Mouse (Mus musculus) embryonic facial prominence, embryonic 13.5 days (tissue): ENCODE measurements around the gene Trpm2. TPM values are rescaled to one million over a fixed set of nuclear protein-coding genes. Genes with fewer than 3 reads are reported as not detected.
A peak's percentile ranks its signal among the peaks of the same experiment; 100 is the strongest.
"Not testable (repeated sequence)": the region's sequence is repeated elsewhere in the genome, so short reads cannot be mapped to it uniquely, and the experiment has no call there.

Source experiments
- ATAC-seq: fragments of 200-750 bp; cut with Nextera tagmentation; 2 replicates; pipeline ENCODE4 v1.8.0; 2017; ENCODE audit warnings: low read depth; ENCODE audit not compliant: insufficient number of reproducible peaks, insufficient read depth, low FRiP score, low TSS enrichment
- H3K27ac ChIP-seq: fragments of 300-500 bp; sonication (generic); 2 replicates; pipeline ENCODE4 v1.5.1; 2015; ENCODE audit warnings: moderate library complexity, mild to moderate bottlenecking, inconsistent platforms
- H3K27me3 ChIP-seq: fragments of 300-500 bp; sonication (generic); 2 replicates; pipeline ENCODE4 v1.6.1; 2015; ENCODE audit warnings: mild to moderate bottlenecking, inconsistent platforms
- H3K36me3 ChIP-seq: fragments of 300-500 bp; sonication (generic); 2 replicates; pipeline ENCODE4 v1.6.1; 2015; ENCODE audit warnings: mild to moderate bottlenecking, inconsistent platforms
- H3K4me1 ChIP-seq: fragments of 300-500 bp; sonication (generic); 2 replicates; pipeline ENCODE4 v1.6.1; 2015; ENCODE audit warnings: inconsistent platforms
- H3K4me2 ChIP-seq: fragments of 300-500 bp; sonication (generic); 2 replicates; pipeline ENCODE4 v1.6.1; 2015; ENCODE audit warnings: moderate library complexity, mild to moderate bottlenecking, inconsistent platforms
- H3K4me3 ChIP-seq: fragments of 300-500 bp; sonication (generic); 2 replicates; pipeline ENCODE4 v1.5.1; 2015; ENCODE audit warnings: mild to moderate bottlenecking, inconsistent platforms
- H3K9ac ChIP-seq: fragments of 300-500 bp; sonication (generic); 2 replicates; pipeline ENCODE4 v1.6.1; 2015; ENCODE audit warnings: mild to moderate bottlenecking, inconsistent platforms
- H3K9me3 ChIP-seq: fragments of 300-500 bp; sonication (generic); 2 replicates; pipeline ENCODE4 v1.6.1; 2016; ENCODE audit warnings: inconsistent platforms
- WGBS: fragments of 180-500 bp; shearing (Covaris S2); methylation state at CpG from one replicate; pipeline ENCODE4 v1.1.7; 2015; ENCODE audit warnings: mixed read lengths; 5-methylcytosine and 5-hydroxymethylcytosine counted together
- polyA plus RNA-seq: library from polyadenylated mRNA; unstranded; fragments of >200 nt; fragmentation: Nextera tagmentation; extraction: Ambion mirVana; gene quantifications from 2 replicates; pipeline ENCODE4 v1.2.1, GENCODE M21; 2015

Gene Trpm2
- polyA plus RNA-seq, 1 experiment from 2014 or later = 0.21 TPM

GRCm38 (mm10) chr10:77976458-77977150 lies 6.2 kb upstream of the Trpm2 start:
- WGBS = 62% methylated on average over 8 of the region's 8 CpGs
- Histone ChIP-seq H3K4me2 (no peak overlapping the region), H3K27ac (no peak overlapping the region)

GRCm38 (mm10) chr10:77975653-77976052 lies 5.3 kb upstream of the Trpm2 start:
- H3K36me3 ChIP-seq = 0 out of 2 replicates have a peak, but pooled peaks cover 8% of the 10 kb centered on the region
- no peak overlapping the region for H3K9ac ChIP-seq
- ATAC-seq = no peak
- H3K9me3 ChIP-seq = no peaks in the 10 kb centered on the region
- H3K4me2 ChIP-seq = no peak overlapping the region
- H3K4me1 ChIP-seq = peaks cover 16% of the 10 kb centered on the region
- no peak overlapping the region for H3K27ac ChIP-seq
- no peaks in the 10 kb centered on the region for H3K27me3 ChIP-seq
- no peak overlapping the region for H3K4me3 ChIP-seq
- WGBS = 61% methylated on average over 4 of the region's 4 CpGs

More at GRCm38 (mm10) chr10:77976458-77977150, 6.2 kb upstream of the Trpm2 start:
- H3K4me1 ChIP-seq = peaks cover 16% of the 10 kb centered on the region
- no peaks in the 10 kb centered on the region for H3K9me3 ChIP-seq
- ATAC-seq = no peak
- peaks cover 14% of the 10 kb centered on the region; the same call in 1 of the 2 replicates for H3K36me3 ChIP-seq
- H3K9ac ChIP-seq = 0 out of 2 replicates have a peak overlapping the region, but pooled peaks have one; percentile 47
- H3K4me3 ChIP-seq = no peak overlapping the region
- no peaks in the 10 kb centered on the region for H3K27me3 ChIP-seq

DNA sequence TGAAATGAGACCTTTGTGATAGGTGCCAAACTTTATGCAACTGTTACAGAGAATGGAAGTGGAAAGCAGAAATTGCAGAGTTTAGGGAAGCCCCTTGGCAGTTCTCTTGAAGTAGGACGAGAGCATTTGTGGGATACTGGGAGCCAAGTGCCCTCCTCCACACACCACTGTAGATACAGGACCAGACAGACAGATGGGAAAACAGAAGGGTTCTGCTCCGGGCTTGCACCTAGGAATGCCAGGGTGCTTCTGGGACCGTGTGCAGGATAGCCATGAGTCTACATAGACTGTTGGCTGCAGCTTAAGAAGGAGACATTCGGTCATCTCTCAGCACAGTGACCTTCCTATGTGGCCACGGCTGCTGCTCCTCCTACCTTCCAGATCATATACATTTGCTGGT lies 4.4 kb upstream of the Trpm2 start:
- Histone ChIP-seq H3K36me3 (0 out of 2 replicates have a peak, but pooled peaks cover under 1% of the 10 kb centered on the region), H3K4me2 (no peak overlapping the region), H3K27me3 (peaks cover 8% of the 10 kb centered on the region), H3K9ac (no peak overlapping the region), H3K9me3 (no peaks in the 10 kb centered on the region), H3K4me3 (no peak overlapping the region), H3K4me1 (peaks cover 18% of the 10 kb centered on the region), H3K27ac (no peak overlapping the region)
- 76% methylated on average over 5 of the region's 5 CpGs for WGBS
- ATAC-seq = no peak

DNA sequence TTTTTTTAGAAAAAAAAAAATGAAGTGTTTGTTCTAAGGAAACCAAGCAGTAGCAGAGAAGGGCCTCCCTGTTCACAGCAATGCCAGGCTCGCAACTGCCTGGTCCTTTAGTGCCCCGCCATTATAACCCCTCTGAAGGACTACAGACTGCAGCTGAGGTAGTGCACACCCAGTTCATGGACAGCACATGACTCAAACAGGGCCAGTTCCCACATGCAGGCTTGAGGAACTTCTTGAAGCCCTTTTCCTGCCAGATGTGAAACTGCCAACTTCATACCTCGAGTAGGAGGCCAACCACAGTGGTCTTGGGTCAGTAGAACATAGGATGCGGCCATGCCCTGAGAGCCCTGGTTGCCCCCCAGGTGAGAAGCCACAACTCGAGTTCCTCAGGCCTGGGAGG lies 4.0 kb upstream of the Trpm2 start:
- Histone ChIP-seq H3K27me3 (peaks cover 13% of the 10 kb centered on the region), H3K4me1 (peaks cover 21% of the 10 kb centered on the region), H3K4me3 (no peak overlapping the region), H3K9ac (no peak overlapping the region), H3K9me3 (no peaks in the 10 kb centered on the region), H3K36me3 (no peaks in the 10 kb centered on the region), H3K4me2 (no peak overlapping the region), H3K27ac (no peak overlapping the region)
- WGBS = 67% methylated on average over 5 of the region's 5 CpGs
- ATAC-seq = no peak

- Histone ChIP-seq H3K27ac (no peak overlapping the region), H3K36me3 (no peaks in the 10 kb centered on the region), H3K4me2 (no peak overlapping the region), H3K4me3 (no peak overlapping the region), H3K27me3 (peaks cover 31% of the 10 kb centered on the region), H3K4me1 (peaks cover 16% of the 10 kb centered on the region), H3K9ac (no peak overlapping the region), H3K9me3 (no peaks in the 10 kb centered on the region)
- WGBS = 62% methylated on average over 17 of the region's 17 CpGs
- ATAC-seq = no peak
Observed at GRCm38 (mm10) chr10:77971709-77972553, 1.6 kb upstream of the Trpm2 start.

DNA sequence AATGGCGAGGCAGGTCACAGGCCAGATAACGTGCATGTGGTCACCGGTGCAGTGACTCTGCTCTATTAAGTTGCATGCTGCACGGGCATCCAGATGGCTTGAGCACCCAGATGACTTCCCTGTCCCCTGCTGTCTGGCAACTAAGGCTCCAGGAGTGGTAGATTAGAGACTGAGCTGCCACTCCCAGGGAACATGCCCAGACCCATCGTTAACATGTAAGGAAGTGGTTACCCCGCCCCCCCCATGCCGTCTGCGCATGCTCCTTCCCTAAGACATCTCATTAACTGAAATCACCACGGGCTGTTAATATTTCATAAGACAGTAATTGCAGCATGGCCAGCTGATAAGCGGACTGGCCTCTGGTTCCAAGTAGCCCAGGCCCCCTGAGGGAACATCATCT lies 828 bp upstream of the Trpm2 start:
- Histone ChIP-seq H3K27ac (no peak overlapping the region), H3K36me3 (no peaks in the 10 kb centered on the region), H3K9ac (no peak overlapping the region), H3K27me3 (peaks cover 31% of the 10 kb centered on the region), H3K4me3 (no peak overlapping the region), H3K4me1 (0 out of 2 replicates have a peak, but pooled peaks cover 11% of the 10 kb centered on the region), H3K4me2 (no peak overlapping the region), H3K9me3 (no peaks in the 10 kb centered on the region)
- WGBS = 84% methylated on average over 10 of the region's 10 CpGs
- no peak for ATAC-seq

DNA sequence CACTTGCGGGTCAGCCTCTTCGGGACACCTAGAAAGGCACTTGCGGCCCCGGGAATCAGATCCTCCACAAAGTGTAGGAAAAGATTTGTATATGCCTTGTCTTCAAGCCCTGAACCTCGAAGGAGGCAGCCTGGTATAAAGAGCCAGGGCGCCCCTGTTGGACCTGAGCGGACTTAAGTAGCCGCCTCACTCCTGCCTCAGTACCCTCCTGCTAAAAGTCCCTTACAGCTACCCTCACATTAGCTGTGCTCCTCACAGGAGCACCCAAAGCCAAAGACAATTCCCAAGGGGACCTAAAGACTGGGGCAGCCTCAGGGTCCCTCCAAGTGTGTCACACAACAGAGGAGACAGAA lies 414 bp downstream of the Trpm2 start:
- WGBS = 13% methylated on average over 8 of the region's 8 CpGs

GRCm38 (mm10) chr10:77969274-77969972 lies 940 bp downstream of the Trpm2 start:
- peak; percentile 63; the same call in 1 of the 2 replicates for ATAC-seq

More for the DNA sequence above, 414 bp downstream of the Trpm2 start:
- Histone ChIP-seq H3K36me3 (no peaks in the 10 kb centered on the region), H3K9ac (peak overlapping the region; percentile 57), H3K4me2 (peak overlapping the region; percentile 70), H3K4me1 (0 out of 2 replicates have a peak, but pooled peaks cover 11% of the 10 kb centered on the region), H3K27me3 (peaks cover 31% of the 10 kb centered on the region), H3K4me3 (peak overlapping the region; percentile 37), H3K27ac (no peak overlapping the region), H3K9me3 (no peaks in the 10 kb centered on the region)
- no peak for ATAC-seq

GRCm38 (mm10) chr10:77963971-77964370 lies 6.4 kb downstream of the Trpm2 start:
- H3K9ac ChIP-seq = no peak overlapping the region
- H3K27ac ChIP-seq = no peak overlapping the region
- H3K4me3 ChIP-seq = no peak overlapping the region
- ATAC-seq = no peak
- H3K4me2 ChIP-seq = no peak overlapping the region
- no peaks in the 10 kb centered on the region for H3K36me3 ChIP-seq
- no peaks in the 10 kb centered on the region for H3K9me3 ChIP-seq
- 0 out of 2 replicates have a peak, but pooled peaks cover under 1% of the 10 kb centered on the region for H3K4me1 ChIP-seq
- peaks cover 14% of the 10 kb centered on the region for H3K27me3 ChIP-seq
- WGBS = 75% methylated on average over 6 of the region's 6 CpGs

More at GRCm38 (mm10) chr10:77969274-77969972, 940 bp downstream of the Trpm2 start:
- 6% methylated on average over 26 of the region's 26 CpGs for WGBS
- Histone ChIP-seq H3K27ac (no peak overlapping the region), H3K4me2 (peak overlapping the region; percentile 70), H3K9me3 (no peaks in the 10 kb centered on the region), H3K27me3 (peaks cover 31% of the 10 kb centered on the region), H3K4me1 (0 out of 2 replicates have a peak, but pooled peaks cover 11% of the 10 kb centered on the region), H3K9ac (peak overlapping the region; percentile 57), H3K4me3 (peak overlapping the region; percentile 37), H3K36me3 (no peaks in the 10 kb centered on the region)

GRCm38 (mm10) chr10:77962725-77963124 lies 7.6 kb downstream of the Trpm2 start:
- Histone ChIP-seq H3K27me3 (peaks cover 2% of the 10 kb centered on the region), H3K9ac (no peak overlapping the region), H3K9me3 (no peaks in the 10 kb centered on the region), H3K4me1 (no peaks in the 10 kb centered on the region), H3K4me3 (no peak overlapping the region), H3K27ac (no peak overlapping the region), H3K36me3 (no peaks in the 10 kb centered on the region), H3K4me2 (no peak overlapping the region)
- ATAC-seq = no peak
- 80% methylated on average over 2 of the region's 2 CpGs for WGBS

DNA sequence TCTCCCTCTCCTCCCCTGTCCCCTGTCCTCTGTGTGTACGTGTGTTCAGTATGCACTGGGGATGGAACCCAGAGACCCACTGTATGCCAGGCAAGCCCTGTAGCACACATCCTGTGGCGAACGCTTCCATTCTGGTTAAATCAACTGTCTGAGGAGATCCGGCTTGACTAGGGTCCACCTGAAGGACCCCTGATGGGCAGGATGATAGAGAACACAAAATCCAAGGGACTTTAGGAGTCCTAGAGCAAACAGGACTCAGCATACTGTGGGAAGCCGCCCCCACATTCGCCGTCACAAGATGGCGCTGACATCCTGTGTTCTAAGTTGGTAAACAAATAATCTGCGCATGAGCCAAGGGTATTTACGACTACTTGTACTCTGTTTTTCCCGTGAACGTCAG lies 19.9 kb downstream of the Trpm2 start:
- not testable (repeated sequence) for ATAC-seq, H3K36me3 ChIP-seq, H3K27ac ChIP-seq, H3K9me3 ChIP-seq, H3K4me2 ChIP-seq, H3K9ac ChIP-seq, H3K27me3 ChIP-seq, H3K4me1 ChIP-seq, H3K4me3 ChIP-seq
- WGBS = 89% methylated on average over 10 of the region's 12 CpGs
